Mouse (Mus musculus) monocyte, adult 2 months (primary cell): ENCODE data around the gene Grip1.

Experiments used
- DNase-seq, 2 experiments: peaks; one replicate each; pipeline ENCODE4 v3.0.0; 2022; ENCODE audit warnings: low spot score in 2 of 2, low read depth in 1 of 2

Gene Grip1

DNA sequence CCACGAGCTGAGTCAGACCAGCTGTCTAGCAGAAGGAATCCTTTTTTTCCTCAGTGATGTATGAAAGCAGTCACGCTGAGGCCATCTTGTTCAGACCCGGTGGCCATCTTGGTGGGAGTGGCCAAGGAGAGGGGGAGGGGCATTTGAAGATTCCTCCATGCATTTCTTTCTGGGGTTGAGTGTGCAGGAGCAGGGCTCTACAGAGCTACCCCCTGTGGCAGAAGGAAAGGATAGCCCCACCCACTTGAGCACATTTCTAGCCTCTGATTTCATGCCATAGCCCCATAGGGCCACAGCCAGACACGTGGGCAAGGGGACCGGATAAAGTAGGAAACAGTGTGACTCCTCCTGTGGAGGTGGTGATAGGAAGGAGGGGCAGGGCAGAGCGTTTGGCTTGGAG is 481.6 kb downstream of the Grip1 start:
- no peak for DNase-seq

DNA sequence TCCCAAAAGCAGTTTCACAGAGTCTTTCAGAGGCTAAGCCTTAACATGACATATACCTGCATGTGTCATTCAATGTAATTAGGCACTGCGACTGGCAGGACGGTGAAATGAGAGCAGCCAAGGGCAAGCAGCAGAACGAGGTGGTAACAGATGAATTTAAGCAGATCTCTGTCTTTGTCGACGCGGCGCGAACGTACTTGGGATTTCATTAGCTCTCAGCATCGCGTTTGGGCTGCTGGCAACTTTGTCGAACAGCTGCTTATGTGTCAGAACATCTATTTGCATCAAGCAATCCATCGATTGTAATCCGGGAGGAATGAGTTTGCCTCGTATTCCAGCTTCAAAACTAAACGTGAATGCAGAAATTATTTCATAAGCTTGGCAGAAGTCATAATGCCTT is 483.9 kb downstream of the Grip1 start:
- no peak for DNase-seq

DNA sequence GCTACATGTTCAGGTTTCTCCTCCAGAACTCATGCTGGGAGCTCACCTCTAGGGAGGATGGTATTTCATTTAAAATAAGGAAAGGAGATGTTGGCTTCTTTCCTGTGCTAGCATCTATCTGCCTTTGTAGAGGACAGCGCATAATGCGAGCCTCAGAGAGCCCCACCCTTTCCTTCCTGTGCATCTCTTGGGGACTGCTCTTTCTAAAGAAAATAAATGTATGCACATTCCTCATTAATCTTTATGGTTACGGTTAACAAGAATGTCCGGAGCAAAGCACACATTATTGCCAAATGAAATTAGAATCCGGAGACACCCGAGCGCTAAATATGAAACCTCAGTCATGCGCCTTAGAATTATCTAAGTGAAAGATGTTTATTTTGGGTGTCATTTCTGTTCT is 490.3 kb downstream of the Grip1 start:
- DNase-seq: no peak

DNA sequence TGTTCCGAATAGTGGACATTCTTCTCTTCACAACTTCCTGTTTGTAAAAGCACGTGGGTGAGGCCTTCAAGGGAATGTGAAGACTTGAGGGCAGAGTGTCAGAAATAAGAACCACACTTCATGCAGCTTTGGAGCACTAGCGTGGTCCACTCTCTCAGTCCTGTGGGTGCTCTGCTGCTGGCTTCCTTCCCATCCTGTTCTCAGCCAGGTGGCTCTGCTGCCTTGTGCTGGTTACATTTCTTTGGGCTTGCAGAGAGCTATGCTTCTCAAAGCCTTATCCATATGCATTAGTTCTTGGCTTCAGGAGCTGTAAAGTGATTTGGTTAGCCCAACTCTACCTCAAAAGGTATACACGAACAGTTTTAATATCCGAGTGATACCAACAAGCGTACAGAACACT is 497.8 kb downstream of the Grip1 start:
- no peak for DNase-seq

DNA sequence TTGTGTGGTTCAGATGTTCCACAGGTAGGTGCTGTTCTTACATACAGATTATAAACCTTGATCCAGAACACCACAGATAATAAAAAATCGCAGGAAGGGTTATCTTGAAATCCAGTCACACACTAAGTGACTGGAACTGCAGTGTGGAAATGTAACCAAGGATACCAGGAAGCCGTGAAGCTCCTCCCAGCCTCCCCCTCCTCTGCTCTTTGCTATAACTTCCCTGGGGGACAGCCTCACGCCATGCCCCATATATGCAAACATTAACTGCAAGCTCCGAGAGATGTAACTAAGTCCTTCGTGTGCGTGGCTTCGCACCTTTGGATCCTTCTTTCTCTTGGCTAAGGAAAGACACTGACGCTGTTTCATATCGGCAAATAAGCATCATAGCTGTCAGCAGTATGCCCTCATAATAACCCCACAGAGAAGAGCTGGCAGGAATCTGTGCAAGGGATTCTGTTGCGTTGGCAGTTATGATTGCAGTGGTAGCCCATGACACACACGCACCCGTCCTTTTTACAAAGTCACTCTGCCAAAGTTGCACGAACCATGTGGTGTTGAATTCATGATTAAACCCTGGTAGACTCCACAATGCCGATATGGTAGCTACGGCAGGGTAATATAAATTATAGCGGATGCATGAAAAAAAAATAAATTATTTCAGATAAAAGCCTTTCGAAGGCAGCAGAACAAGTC is 503.8 kb downstream of the Grip1 start:
- no peak for DNase-seq

DNA sequence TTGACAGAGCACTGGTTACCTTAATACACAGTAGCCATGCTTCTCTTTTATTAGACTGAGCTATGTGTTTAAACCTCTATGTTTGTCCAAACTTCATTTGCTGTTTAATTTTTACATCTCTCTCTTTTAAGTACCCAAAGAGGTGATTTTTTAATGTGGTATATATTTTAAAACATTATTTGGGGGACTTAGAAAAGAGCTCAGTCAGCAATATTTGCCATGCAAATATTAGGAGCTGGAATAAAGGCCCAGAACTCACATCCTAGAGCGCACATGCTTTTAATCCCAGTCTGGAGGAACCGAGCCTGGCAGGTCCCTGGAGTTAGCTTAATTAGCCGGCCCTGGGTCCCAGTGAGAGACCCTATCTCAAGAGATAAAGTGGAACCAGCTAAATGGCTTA is 507.3 kb downstream of the Grip1 start:
- no peak for DNase-seq

DNA sequence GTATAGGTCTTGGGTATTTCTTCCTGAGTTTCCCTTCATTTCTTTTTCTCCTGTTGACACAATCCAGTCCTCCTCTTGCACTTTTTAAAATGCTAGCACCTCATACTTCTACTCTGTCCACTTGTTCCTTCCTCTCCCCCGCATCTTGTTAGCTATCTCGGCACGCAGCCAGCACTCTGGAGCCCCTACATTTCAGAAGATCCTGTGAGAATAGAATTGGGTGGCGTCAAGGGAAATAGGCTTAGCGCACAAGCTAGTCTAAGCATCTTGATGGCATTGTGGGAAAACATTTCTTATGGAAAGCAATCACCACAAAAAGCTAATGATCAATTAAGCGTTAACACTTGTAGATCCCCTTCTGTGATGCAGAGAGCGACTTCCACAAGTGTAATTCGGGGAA is 512.7 kb downstream of the Grip1 start:
- DNase-seq: no peak

DNA sequence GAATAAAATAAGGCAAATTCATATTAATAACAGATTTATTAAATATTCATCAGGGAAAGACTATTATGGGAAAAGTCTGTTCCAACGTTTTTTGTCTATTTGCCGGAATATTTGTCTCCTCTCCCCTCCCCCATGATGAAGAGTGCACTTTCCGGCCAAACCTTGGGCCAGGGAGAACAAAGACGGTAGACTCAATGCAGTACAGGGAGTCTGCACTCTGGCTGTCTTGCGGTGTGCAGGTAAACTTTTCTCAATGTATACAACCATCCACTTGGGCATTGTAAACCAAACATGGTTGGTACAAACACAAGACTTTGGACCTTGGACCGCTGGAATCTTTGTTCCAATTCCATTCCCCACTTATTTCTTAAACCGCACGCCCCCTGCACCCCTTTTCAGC is 525.8 kb downstream of the Grip1 start:
- no peak for DNase-seq

DNA sequence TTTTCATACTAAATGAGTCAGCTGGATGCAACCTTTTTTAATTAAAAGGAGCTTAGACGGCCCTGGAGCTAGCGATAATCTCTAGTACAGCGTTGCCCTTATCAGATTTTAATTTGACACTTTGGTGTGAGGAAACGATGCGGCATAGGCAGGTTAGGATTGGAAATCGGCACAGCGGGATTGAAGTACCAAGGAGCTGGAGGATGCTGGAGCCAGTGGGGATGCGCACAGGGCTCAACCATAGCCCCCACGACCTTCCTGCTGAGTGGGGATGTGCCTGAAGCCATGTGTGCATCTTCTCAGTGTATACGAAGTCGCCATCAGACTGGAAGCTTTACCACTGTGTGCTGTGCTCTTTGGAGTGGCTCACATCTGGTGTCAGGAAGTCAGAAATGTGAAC is 526.4 kb downstream of the Grip1 start:
- no peak for DNase-seq

DNA sequence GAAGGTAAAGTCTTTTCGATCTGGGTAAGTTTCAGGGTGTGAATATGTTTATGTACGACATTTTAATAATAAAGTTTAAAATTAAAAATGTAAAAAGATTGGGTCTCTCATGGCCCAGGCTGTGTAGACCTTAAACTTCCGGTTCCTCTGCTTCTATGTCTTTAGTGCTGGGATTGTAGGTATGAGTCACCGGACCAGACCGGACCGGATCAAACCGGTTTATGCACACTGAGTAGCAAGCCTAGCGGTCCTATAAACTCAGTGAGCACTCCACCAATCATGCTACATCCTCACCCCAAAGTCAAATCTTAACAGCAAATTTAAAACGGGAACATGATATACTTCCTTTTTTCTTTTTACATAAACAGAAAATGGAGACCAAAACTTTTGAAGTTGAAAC is 530.7 kb downstream of the Grip1 start:
- no peak for DNase-seq

DNA sequence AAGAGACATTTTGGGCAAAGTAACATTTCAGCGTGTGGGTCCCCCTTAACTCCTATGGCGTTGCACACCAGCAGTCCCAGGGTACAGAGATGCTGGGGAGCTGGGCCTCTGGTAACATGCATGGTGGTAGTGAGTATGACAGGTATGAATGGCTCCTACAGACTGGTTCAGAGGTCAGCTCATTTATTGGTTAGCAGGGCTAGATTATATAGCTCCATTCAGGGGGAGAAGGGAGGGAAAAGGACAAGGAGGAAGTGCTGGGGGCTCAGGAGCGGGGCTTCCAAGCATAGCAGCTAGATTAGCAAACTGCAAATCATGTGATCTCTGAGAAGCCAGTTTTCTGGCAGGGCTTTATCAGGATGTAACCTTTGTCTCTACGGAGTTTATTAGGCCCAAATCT is 544.8 kb downstream of the Grip1 start:
- DNase-seq: no peak

DNA sequence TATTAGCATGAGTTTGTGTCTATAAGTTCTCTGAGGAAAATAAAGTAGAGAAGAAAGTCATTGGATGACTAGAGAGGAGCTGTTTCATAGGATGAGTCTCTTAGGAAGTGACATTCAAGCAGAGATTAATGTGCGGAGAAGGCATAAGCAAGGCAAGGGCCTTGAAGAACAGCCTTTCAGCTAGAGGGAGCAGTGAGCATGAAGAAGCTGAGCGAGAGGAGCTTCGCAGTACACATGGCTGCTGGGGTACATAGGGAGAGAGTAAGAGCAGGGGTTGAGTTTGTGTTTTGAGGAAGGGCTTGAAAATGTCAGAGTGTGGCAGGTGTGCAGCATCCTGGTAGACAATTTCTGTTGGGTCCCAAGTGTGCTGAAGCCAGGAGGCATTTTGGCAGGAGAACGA is 548.5 kb downstream of the Grip1 start:
- DNase-seq: no peak

DNA sequence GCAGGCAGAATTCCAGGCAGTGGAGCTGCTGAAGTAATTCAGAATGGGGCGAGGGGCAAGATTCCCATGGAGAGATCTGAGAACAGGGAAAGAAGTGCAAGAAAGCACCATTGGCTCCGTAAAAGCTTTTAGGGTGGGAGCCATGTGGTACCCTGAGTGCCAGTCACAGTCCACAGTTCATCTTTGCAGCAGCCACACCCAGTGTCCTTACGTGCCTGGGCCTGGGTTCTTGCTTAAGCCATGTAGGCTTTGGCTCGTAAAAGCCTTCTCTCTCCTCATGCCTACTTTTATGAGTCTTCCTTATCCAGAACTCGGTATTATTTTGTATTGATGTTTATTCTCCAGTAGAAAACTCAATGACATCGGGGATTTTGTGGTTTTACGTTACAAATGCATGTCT is 550.5 kb downstream of the Grip1 start:
- DNase-seq: no peak

DNA sequence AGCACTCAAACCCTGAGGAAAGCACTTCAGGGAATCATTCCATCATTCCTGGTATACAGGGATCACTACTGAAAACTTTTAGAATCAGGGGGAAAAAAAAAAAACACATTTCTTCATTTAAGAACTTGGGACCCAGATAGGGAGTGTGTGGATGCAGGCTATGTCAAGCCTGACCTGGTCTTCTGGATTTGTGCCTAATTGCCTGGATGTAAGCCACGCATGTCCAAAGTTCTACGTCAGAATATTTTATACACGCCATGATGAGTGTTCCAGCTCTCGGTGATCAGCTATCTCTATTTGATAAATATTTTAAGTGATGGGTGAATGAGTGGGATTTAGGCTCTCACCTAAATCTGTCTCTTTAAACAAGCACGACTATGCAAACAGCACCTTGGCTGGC is 552.0 kb downstream of the Grip1 start:
- DNase-seq: no peak

DNA sequence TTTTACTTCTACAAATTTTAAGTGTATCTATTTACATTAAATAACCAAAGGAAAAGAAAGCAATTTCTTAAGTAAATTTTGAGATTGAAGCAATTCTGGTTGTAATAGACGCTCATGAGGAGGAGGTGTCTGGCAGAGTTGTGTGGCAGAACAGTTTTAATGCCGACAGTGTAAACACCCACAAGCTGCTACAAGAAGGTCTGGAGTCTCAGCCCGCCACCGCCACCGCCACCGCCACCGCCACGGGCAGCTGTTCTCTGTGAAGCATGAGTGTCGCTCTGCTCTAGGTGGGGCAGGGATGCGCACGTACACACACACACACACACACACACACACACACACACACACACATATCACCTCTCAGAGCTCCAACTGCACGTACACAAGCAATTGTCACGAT is 558.7 kb downstream of the Grip1 start:
- no peak for DNase-seq

DNA sequence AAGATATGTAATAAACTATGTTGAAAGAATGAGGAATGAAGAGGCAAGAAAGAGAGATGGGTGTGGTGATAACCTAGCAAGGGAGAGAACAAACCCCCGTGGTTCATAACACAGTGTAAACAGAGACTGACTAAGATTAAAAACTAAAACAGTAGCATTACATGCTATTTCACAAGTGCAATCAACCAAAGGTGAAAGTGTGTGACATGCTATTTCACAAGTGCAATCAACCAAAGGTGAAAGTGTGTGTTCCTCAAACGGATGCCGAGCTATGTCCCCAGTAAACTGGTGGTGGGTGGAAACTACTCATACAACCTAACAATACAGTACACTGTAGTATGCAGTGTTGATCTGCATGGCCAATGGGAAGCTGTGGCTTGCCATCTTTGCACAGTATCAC is 561.5 kb downstream of the Grip1 start:
- DNase-seq: no peak

DNA sequence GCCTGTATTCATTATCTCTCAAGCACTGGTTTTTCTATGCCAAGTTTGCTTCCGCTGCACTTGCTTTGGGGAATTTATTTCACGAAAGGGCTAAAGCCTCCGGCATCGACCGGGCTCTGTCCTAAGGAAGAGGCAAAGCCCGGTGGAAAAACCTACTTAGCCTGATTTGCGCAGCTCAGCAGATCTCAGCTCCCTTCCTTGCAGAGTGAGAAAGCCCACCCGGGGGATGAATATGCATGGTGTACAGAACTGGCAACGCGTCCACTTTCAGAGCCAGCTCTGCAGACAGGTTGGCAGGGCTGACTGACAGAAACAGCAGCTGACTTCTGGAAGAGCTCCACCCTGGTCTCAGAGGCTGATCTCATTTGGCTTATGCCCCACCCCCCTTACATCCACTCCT is 572.8 kb downstream of the Grip1 start:
- no peak for DNase-seq

DNA sequence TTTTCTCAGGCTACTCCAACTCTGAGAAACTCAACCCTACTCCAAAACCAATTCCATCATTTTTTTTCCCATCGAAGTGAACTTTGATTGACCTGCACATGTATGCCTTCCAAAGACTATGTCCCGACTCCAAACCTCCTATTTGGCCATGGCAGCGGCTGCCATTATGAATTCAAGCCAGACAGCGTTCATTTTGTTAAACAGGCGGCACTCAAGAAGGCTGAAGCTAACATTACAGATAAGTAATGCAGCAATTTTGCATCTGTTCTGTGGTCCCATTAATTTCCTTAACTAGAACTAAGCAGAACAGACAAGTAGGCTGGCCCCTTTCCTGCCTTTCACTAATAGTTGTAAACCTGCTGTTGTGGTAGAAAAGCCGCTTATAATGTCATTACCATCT is 577.3 kb downstream of the Grip1 start:
- DNase-seq: no peak

DNA sequence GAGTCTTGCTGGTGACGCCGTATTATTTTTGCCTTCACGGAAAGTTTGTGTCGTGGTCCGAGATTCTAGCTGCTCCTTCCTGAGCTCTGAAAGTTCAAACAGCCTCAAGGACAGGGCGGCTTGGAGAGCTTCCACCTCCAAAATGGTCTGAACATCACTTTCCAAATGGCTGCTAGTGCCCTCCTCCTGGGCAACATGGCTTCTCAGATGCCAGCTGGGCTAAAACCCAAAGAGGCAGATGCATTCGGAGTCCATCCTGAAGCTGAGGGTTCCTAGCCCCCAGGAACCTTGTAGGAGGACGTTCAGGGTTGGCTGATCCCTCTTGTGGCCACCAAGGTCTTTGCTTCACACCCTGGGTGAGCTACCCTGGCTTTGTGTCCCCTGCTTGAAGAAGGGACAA is 577.7 kb downstream of the Grip1 start:
- no peak for DNase-seq

DNA sequence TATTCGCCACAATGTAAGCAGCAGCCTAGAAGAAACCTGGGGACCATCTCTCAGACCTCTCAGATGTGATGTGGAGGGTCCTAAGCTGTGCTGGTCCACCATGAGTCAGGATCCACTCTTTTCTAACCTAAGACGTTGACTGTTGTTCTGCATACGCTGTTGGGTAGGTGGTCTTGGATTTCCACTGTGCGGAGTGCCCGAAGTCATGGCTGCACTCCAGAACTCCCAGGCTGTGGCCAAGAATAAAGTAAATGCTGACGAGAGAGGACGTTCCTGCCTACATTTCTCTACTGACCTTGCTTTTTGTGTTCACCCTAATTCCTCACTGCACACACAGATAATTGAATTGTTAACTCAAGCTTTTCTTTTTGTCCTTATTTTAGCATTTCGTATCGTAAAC is 580.2 kb downstream of the Grip1 start:
- DNase-seq: no peak

DNA sequence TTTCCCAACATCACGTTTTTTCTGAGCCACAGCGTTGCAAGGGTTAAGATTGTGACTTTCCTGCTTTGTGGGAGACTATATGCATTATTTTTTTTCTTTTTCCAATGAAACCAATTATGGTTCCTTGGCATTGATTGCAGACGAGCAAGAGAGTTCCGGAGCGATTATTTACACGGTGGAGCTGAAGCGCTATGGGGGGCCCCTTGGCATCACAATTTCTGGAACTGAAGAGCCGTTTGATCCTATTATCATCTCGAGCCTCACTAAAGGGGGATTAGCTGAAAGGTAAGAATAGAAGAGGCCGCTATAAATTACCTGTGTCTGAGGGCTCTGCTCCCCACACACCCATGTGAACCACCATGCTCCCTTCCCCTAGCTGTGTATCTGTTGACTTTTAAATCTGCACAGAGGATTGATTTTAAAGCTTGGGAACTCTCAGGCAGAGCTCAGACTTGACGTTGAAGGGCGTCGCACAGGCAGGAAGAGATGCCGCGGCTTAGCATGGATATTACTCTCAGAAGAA is 581.6 kb downstream of the Grip1 start:
- DNase-seq: no peak

DNA sequence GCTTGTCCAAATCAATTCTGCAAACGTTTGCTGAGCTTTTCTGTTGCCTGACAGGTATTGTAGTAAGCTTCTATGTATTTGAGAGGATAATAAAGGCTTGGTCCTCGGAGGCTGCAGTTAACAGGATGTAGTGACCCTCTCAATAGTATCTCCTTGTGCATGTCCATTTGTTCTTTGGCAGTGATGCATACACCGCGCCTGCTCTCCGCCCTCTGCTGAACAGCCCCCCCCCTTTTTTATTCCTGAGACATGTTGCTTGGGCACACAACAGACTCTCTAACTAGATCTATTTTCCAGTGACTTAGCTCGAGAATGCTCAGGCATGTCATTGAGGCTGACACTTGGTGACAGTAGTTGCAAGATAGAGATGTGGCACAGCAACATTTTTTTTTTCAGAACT is 582.2 kb downstream of the Grip1 start:
- DNase-seq: no peak

DNA sequence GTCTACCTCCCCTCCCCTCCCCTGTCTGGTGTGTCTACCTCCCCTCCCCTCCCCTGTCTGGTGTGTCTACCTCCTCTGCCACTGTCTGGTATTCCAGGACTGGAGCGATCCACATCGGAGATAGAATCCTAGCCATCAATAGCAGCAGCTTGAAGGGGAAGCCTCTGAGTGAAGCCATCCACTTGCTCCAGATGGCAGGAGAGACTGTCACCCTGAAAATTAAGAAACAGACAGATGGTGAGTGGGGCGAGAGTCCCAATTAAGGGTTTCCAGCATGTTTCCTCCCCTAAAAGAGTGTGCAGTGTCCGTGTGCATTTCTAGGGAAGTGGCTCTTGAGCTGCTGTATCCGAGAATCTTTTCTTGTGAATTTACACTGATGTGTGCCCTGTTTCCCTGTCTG is 584.6 kb downstream of the Grip1 start:
- no peak for DNase-seq

DNA sequence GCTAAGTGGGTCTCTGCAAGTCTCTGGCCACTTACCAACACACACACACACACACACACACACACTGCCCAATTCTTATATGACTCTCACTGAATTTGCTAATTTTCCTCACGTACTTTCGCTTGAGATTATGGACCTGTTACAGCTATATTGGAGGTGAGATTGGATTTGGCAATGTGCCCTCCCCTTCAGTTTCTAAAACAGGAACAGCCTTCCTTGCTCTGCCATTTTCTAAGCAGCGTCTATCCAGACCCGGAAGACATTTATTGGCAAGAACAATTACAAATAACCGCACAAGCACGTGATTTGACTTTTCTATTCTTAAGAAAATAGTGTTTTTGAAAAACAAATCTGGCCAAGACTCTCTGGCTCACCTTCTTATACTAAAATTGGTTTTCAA is 590.6 kb downstream of the Grip1 start:
- DNase-seq: no peak
